Mouse (Mus musculus) MEL (cell line): ENCODE results near the gene Papss1.

ENCODE experiments used
- CHD1 ChIP-seq: IDR thresholded peaks from 2 replicates; pipeline ENCODE4 v1.6.1; 2012; ENCODE audit warnings: low read depth, mild to moderate bottlenecking, inconsistent platforms, low read length, improper control_type of control experiment
- CHD2 ChIP-seq: IDR thresholded peaks from 2 replicates; pipeline ENCODE4 v1.6.1; 2011; ENCODE audit warnings: low read length, improper control_type of control experiment
- CTCF ChIP-seq, 3 experiments: IDR thresholded peaks in 2 of 3; conservative IDR thresholded peaks in 1 of 3; 2 replicates each; pipeline ENCODE4 v1.5.1; 2011 to 2012; ENCODE audit warnings: low read length in 3 of 3, low read depth in 2 of 3, mild to moderate bottlenecking in 2 of 3, improper control_type of control experiment in 1 of 3, inconsistent platforms in 1 of 3, mixed read lengths in 1 of 3, moderate library complexity in 1 of 3; ENCODE audit not compliant: control insufficient read depth in 1 of 3, insufficient read depth in 1 of 3, poor library complexity in 1 of 3, severe bottlenecking in 1 of 3
- EP300 ChIP-seq, 2 experiments: IDR thresholded peaks; 2 replicates each; pipeline ENCODE4 v1.6.1; 2011; ENCODE audit warnings: improper control_type of control experiment in 2 of 2, low read length in 2 of 2, low read depth in 1 of 2, mild to moderate bottlenecking in 1 of 2
- ETS1 ChIP-seq: IDR thresholded peaks from 2 replicates; pipeline ENCODE4 v1.6.1; 2012; ENCODE audit warnings: low read depth, mild to moderate bottlenecking, inconsistent platforms, low read length, improper control_type of control experiment, moderate library complexity
- GATA1 ChIP-seq: IDR thresholded peaks from 2 replicates; pipeline ENCODE4 v1.6.1; 2011; ENCODE audit warnings: low read depth, low read length, improper control_type of control experiment
- HCFC1 ChIP-seq: IDR thresholded peaks from 2 replicates; pipeline ENCODE4 v1.6.1; 2012; ENCODE audit warnings: low read depth, mild to moderate bottlenecking, inconsistent platforms, low read length, improper control_type of control experiment, moderate library complexity
- JUND ChIP-seq: IDR thresholded peaks from 2 replicates; pipeline ENCODE4 v1.6.1; 2011; ENCODE audit warnings: low read depth, mild to moderate bottlenecking, improper control_type of control experiment, low read length
- MAX ChIP-seq: IDR thresholded peaks from 2 replicates; pipeline ENCODE4 v1.6.1; 2011; ENCODE audit warnings: low read length, improper control_type of control experiment
- POLR2A ChIP-seq, 2 experiments: IDR thresholded peaks; 2 replicates each; pipeline ENCODE4 v1.6.1; 2011 to 2012; ENCODE audit warnings: low read length in 2 of 2, mild to moderate bottlenecking in 2 of 2, control low read depth in 1 of 2, improper control_type of control experiment in 1 of 2, low read depth in 1 of 2, moderate library complexity in 1 of 2; ENCODE audit not compliant: control insufficient read depth in 1 of 2, insufficient read depth in 1 of 2, poor library complexity in 1 of 2
- TCF12 ChIP-seq: IDR thresholded peaks from 2 replicates; pipeline ENCODE4 v1.6.1; 2014; ENCODE audit warnings: low read depth, mild to moderate bottlenecking, inconsistent platforms, low read length, improper control_type of control experiment, moderate library complexity

DNA sequence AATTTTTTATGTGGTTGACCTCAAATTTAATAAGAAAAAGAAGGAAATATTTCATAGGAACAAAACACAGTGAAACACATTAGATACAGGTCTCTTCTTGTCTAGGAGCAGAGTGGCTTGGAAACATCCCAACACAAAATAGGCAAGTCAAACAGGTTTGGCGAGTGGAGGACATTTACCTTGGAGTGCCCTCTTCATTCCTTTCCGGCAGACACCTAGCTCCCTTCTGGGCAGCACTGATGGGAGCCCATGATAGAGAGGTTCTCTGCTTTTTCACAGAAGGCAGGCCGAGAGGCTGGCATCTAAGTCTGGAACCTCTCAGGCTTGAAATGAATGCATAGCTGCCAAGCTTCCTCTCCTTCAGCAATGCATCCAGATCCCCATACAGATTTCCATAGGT, 9.0 kb downstream of the Papss1 start:
- TF ChIP-seq JUND (no peak), TCF12 (no peak), POLR2A (IDR thresholded peaks at IDR 0.05; ENCODE audit: control insufficient read depth in 1 of 2, insufficient read depth in 1 of 2, low read depth in 1 of 2, low read length in 2 of 2, poor library complexity in 1 of 2) (no peak), GATA1 (no peak), CTCF (IDR thresholded peaks at IDR 0.05 in 2 of 3, conservative IDR thresholded peaks at IDR 0.05 in 1 of 3; ENCODE audit: control insufficient read depth in 1 of 3, insufficient read depth in 1 of 3, low read depth in 2 of 3, low read length in 3 of 3, poor library complexity in 1 of 3, severe bottlenecking in 1 of 3) (no peak), HCFC1 (no peak), ETS1 (no peak), CHD2 (no peak), MAX (no peak), EP300 (IDR thresholded peaks at IDR 0.05; ENCODE audit: low read depth in 1 of 2, low read length in 2 of 2) (no peak), CHD1 (no peak)
